Mouse (Mus musculus) T-helper 2 cell (primary cell): ENCODE data around the gene Arfgap3.

Source experiments
- in situ Hi-C: fragments of 300-600 bp; cut with MboI, MseI; formaldehyde crosslinking; loops from one replicate; pipeline ENCODE4 v1.15.1; 2025; ENCODE audit warnings: high pct_unique_total_duplicates

Arfgap3 gene

GRCm38 (mm10) chr15:83251176-83252004 lies 98.7 kb downstream of the Arfgap3 start, which contains the start of gene A4galt:
Gene A4galt, minus strand, starts transcription at chr15:83251774.
- in situ Hi-C loops, result no loop called here

DNA sequence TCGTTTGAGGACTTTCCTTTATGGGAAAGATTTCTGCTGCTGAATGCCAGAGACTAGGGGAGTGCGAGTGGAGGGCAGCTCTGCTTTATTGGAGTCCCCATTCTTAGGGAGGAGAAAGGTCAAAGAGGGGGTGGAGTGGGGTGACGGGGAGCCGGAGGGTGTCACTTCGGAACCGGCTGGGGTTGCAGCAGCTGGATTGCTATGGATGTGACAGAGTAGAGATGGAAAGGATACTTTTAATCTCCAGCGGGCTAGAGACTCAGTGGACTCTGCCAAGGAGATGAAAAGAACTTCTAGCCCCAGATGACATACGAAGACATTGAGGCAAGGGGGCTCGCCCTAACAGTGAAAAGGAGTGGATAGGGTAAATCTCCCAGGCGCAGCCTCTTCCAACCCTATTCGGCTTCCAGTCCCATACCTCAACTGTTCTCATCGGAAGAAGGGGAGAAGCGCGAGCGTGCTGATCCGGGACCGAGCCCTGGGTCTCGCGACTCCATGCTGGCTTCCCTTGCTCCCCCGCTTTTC lies 99.3 kb downstream of the Arfgap3 start:
- in situ Hi-C loops, result no loop called here
